Mouse (Mus musculus): ENCODE results near the gene Parp8.

Parp8 gene

DNA sequence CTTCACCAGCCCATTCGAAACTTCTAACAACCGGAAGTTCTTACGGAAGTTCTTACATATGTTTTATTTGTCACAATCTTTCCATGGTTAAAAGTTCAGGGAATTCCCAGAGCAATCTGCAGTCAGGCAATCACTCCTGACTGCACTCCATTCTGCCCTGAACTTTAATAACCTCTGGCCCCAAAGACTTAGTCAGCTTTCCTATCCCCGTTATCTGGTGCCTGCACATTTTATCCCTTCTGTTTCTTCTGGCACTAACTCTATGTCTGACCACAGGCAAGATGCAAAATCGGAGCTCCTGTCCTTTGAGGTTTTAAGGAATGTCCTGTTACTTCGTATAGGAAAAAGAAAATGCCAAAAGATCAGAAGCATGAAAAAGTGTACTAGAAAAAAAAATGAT is 4.7 kb downstream of the Parp8 start:
- no peak for DNase-seq (ENCODE audit: low read depth, low spot score)

DNA sequence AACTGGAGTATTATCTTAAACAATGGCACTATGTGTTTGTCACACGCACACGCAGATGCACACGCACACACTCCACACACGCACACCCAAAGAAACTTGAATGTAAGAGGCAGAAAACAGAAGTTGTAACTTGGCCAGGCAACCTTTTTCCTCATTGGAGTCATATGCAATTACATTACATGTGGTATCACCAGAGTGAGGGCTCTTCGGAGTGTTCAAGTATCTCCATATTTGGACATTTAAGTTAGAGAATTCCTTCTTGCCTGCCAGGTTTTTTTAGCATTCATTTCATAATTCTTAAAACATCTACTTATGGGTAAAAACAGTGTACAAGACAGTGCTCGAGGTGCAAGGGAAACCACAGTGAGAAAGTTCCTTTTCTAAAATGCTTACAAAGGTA is 6.7 kb downstream of the Parp8 start:
- DNase-seq (ENCODE audit: low read depth, low spot score) = no peak

DNA sequence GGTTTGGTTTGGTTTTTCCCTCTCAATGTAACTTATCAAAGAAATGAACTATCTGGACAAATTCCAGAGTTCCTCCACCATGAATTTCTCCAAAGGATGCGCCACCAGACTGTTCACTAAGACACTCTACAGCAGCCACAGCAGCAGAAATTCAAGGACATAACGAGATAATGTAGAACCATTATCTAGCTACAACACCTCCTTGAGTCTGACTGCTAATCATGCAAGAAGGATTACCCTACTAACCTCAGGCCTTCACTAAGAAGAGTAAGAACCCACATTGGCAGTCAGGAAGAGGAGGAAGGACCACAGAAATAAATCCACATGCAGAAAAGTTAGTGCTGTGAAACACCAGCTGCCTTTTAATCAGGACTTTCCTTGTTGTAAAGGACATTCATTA is 11.8 kb downstream of the Parp8 start:
- DNase-seq (ENCODE audit: low read depth, low spot score) = no peak

DNA sequence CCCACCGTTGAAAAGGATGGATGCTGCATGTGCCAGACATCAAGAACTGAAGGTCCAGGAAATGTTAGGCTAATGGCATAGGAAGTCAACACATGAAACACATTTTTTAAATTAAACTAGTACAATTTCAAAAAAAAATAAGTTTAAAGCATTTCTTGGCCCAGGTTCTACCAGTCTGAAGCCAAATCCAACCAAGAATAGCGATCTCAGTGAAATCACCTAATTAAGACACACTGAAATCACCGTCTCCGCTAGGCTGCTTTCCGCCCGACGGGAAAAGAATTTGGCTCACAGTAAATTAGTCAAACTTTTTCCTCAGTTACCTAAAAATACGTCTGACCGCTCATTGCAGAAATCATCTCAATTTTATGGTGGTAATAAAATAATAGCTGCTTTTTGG is 13.3 kb downstream of the Parp8 start:
- DNase-seq (ENCODE audit: low read depth, low spot score) = peak; percentile 10

DNA sequence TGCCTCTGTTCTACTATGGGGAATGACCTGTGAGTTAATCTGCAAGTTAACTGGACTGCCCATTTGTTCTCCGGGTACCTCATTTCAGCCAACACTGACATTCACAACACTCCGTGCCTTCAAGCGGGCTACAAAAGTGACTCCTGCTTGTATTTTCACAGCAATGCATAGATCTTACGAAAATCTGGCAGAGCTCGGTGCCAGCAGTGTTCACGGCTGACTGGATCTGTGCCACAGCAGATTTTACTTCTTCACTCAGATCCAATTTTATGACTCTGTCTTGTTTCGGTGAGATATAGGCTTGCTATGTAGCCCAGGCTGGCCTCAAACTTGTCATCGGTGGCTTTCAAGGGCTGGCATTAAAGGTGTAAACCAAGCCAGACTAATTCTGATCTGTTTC is 15.2 kb downstream of the Parp8 start:
- peak; percentile 42 for DNase-seq (ENCODE audit: low read depth, low spot score)

DNA sequence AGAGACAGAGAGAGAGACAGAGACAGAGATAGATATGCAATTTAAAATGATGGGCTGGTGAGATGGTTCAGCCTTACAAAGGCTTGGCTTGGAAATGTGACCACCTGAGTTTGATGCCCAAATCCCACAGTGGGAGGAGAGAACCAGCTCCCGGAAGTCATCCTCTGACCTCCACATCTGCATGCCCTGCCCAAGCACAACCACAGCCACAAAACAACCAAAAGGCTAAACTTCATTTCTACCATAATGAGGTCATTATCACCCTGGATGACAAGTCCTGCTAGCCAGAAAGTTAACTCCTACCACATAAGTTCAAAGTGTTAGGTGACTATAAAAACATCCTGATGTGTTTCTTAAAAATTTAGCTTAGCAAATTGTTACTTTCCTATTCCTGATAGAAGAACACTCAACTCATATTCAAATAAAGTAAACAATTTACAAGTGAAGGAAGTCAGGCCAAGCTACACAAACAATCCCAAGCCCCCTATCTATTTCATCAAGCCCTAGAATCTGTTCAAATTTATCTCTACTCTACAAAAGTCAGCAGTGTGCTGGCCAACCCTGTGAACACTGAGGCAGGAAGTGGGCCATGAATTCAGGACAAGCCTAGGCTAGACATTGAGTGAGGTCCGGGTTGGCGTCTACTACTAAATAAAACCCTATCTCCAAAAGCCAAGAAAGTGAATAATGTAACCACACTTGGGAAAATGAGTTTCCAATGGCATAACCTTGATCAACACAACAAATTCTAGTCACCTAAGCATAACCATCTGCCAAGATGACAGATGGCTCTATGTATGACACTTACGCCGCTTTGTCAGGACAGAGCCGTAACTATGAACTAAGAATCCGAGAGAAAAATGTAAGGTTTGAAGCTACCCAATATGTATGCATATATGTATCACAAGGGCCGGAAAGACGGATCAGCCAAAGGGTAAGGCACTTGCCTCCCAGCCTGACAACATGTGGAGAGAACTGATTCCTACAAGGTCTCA is 17.0 kb downstream of the Parp8 start:
- no peak for DNase-seq (ENCODE audit: low read depth, low spot score)

DNA sequence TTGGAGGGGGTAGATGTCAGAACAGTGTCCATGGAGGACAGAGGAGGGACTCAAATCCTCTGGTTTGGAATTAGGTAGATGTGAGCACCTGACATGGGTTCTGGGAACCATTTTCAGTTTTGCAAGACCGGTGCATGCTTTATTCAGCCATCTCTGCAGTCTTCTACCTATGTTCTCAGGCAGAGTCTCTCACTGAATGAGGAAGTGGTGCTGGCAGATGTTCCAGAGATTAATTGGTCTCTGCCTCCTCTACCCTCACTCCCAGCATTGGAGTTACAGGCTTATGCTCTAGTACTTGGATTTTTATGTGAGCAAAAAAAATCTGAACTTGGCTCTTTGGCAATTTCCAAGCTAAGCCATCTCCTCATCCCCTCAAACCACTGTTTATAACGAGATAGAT is 17.8 kb downstream of the Parp8 start:
- no peak for DNase-seq (ENCODE audit: low read depth, low spot score)

DNA sequence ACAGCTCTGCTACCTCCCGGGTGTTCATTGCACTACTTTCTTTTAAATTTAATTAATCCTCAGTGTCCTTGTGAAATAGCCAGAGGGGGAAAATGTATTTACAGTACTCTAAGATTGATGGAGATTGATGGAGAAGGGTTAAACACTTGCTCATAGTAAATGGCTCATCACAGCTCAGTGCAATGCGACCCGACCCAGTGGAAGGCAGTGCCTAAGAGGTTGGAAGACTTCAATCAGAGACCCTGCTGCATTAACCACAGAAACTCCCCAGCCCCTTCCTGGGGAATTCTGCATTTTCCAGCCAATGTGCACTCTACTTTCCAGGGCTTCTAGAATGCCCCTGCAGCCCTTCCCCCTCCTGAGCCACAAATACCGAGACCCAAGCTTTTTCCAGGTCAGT is 18.7 kb downstream of the Parp8 start:
- no peak for DNase-seq (ENCODE audit: low read depth, low spot score)

DNA sequence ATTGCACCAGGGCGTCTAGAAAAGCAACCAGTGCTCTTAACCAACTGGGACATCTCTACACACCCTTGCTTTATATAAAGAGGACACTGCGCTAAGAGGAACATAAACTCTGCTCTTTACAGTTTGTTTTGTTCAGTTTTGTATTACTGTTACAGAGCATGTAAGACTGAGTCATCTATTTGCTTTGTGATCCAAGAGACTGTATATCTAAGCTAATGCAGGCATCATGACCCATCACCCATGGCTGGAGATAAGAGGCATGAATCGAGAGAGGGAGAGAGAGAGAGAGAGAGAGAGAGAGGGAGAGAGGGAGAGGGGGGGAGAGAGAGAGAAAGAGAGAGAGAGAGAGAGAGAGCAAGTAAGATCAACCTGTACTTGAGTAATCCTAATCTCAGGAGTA is 24.8 kb downstream of the Parp8 start:
- DNase-seq (ENCODE audit: low read depth, low spot score) = no peak

DNA sequence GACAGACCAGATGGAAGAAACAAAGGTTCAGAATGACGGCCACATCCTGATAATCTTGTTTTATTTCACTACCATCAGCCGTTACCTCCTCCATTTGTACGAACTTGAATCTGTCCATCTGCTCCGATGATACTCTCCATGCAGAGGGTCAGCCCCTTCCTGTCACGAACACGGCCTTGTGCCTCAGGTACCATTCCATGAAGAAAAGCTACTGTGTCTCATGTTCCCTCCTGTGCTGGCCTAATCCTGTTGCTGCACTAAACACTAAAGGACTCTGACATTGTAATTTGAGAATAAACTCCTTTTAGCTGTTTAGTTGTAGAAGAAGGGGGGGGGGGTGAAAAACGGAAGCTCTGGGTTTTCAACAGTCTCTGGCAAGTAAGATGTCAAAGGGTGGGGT is 33.8 kb downstream of the Parp8 start:
- no peak for DNase-seq (ENCODE audit: low read depth, low spot score)

DNA sequence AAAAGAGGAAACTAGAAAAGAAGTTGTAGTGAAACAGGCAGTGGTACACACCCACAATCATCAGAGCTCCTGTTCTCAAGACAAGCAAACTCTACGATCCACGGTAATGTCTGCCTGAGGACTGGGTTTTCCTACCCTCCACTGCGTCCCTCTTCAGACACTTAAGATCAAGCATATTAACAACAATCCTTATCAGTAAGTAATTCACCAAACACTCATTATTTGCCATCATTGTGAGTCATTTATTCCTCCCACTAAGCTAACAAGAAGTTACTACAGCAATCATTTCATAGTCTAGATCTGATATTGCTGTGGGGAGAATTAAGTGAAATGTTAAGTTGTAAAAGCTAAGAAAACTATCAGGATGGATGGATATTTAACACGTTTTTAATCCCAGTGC is 35.0 kb downstream of the Parp8 start:
- DNase-seq (ENCODE audit: low read depth, low spot score) = no peak

DNA sequence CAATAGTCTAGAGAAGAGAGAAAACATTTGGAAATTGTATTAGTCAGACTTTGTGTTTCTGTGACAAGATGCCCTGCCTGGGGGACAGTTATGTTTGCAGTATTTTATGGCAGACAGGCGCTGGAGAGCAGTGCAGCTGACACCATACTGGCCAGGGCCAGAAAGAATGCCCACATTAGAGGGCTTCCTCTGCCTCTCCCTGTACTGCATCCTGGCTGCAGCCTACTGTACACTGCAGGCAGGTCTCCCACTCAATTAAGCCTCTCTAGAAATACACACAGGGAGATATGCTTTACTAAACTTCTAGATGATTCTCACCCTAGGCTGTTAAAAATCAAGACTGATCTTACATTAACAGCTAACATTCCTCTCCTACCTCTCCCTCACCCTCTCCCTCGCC is 36.6 kb downstream of the Parp8 start:
- DNase-seq (ENCODE audit: low read depth, low spot score) = no peak

DNA sequence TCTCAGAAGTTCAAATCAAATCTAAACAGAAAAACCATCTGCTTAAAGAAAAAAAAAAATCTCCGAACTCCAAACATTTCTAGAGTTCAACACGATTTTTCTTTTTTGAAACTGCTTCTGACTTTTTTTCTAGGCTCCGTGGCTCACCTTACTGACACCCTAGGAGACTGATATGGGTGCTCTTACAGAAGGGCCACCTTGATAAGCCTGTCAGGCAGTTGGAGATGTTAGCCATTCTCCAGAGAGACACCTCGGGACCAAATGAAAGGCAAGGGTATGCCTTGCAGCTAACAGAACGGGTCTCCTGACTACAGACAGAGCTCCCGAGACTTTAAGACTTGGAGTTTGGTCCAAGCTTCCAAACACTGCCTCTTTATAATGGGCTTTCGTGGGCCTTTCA is 37.1 kb downstream of the Parp8 start:
- no peak for DNase-seq (ENCODE audit: low read depth, low spot score)

DNA sequence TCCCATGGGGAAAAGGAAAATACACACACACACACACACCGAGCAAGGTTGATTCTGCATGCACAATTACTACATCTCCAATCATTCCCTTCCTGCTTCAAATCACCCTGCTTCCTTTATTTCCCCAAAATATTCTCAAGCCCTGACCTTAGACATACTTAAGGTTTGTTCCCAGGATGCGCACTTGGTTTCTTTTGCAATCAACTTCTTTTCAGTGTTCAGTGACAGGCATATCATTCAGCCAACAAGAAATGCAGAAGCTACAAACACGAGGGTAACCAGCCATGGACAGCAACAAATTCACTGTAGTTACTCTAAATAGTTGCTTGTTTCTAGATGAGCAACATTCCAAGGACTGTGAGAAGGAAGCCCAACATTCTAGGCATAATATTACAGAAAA is 38.1 kb downstream of the Parp8 start:
- DNase-seq (ENCODE audit: low read depth, low spot score) = no peak

DNA sequence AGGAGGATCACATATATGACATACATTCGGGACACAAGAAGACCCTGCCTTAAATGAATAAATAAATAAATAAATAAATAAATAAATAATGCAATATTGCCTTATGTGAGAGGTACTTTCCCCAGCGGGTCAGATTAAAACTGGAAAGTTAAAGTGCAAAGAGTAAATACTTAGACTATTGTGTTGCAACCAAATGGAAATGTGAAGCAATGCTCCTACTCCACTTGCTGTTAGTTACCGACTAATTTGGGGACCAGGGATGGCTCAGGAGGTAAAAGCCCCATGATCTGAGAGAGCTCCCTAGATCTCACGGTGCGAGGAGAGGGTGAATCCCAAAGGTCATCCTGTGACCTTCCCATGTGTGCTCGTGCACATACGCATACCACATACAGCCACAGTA is 38.7 kb downstream of the Parp8 start:
- DNase-seq (ENCODE audit: low read depth, low spot score) = no peak

DNA sequence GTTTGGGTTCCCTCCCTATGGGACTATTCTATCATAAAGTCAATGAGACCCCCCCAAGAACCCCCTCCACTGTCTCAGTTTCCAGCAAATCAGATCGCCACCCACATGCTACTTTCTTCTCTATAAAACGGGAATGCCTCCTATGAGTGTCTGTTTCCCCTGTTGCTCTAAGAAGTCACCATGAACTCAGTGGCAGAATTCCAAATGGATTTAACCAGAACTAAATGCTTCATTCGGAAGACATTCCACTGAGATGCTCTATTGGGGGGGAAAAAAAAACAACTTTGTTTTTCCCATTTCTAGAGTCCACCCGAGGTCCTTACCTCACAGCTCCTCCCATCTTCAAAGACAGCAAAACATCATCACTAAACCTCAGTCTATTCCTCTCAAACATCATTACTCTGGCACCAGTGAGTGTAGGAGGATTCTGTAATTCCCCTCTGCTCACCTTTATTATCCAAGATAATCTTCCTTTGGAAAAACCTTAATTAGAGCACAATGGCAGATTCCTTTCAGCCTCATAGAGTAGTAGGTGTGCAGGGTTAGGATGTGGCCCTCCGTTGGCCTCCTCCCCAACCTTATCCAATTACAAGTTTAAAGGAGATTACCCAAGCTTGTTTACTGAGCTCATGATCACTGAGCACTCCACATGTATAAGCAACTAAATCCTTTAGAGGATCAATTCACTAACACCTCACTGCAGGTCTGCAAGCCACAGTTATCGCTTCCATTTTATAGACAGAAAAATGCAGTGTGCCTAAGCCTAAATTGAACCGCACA is 51.1 kb downstream of the Parp8 start:
- no peak for DNase-seq (ENCODE audit: low read depth, low spot score)

DNA sequence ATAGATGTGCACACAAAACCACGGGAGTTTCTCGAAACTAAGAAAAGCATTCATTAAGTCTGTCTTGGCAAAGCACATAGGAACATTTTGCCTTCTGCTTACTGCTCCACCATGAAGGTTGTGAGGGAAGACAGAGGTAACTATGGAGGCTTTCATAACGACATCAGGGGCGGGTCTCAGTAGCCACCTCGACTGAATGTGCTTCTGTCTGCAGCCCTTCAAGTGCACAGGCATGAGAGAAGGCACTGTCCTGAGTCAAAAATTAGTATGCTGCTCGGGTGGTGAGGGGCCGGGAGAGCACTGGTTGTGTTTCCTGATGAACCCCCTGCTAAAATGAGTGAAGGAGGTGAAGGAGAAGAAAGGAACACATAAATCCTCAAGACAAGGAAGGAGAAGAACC is 51.8 kb downstream of the Parp8 start:
- no peak for DNase-seq (ENCODE audit: low read depth, low spot score)

DNA sequence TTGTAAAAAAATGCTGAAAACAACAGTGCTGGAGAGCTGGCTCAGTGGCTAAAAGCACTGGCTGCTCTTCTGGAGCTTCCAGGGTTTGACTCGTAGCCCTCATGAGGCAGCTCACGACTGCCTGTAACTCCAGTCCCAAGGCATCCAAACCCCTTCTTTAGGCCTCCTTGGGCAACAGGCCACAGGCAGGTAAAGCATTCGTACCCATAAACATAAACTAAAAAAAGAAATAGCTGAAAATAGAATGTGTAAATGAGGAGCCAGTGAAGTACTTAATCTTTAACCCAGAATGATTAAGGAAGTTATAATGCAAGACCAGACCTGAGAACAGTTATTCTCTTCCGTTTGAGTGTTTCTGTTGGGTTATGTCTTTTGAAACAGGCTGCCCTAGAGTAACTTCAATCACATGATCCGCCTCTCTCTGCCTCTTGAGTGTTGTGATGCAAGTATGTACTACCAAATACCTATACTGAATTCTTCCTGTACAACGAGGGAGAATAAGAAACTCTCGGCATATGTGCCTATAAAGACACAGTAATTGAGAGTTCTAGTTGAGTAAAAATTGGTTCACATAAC is 53.2 kb downstream of the Parp8 start:
- no peak for DNase-seq (ENCODE audit: low read depth, low spot score)

DNA sequence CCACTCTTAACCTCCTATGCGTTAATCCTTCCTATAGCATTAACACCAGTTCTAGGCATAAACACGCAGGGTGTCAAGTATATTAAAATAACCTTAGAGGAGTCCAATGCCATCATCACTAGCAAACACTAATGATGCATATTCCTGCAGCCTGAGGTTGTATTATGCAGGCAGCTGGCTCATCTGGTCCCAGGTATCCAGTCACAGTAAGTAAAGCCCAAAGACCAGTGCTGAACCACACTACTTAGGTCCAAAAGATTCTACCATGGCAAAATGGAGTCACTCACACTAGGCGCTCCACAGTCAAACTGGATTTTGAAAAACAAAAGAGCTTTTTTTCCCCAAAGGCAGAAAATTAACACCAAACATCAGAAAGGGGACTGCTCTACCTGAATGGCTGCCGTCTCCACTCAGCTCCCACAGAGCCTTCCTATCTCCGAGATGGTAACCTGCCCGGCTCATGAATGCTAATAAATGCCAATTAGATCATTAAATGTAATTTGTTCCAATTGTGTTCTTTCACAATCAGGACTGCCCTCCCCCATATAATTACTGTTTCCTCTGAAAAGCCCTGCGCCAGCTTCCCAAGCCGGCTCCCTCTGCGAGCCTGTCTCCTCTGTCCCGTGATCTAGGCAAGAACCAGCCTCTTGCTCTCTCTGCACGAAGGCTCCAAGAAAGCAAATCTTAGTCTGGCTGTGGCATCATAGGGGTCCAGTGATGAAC is 54.5 kb downstream of the Parp8 start:
- no peak for DNase-seq (ENCODE audit: low read depth, low spot score)

DNA sequence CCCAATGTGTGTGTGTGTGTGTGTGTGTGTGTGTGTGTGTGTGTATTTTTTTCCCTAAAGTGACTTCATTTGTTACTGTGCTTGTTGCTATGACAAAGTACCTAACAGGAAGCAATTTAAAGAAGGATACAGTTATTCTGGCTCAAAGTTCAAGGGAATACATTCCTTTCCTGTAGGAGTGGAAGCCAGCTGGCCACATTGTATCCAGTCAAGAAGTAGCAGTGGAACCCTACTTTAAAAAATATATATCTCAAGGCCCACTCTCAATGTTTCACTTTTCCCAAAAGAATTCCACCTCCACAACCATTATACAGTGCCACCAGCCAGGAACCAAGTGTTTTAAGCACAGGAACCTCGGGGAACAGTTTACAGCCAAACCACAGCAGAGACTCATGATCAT is 55.7 kb downstream of the Parp8 start:
- DNase-seq (ENCODE audit: low read depth, low spot score) = peak; percentile 23

DNA sequence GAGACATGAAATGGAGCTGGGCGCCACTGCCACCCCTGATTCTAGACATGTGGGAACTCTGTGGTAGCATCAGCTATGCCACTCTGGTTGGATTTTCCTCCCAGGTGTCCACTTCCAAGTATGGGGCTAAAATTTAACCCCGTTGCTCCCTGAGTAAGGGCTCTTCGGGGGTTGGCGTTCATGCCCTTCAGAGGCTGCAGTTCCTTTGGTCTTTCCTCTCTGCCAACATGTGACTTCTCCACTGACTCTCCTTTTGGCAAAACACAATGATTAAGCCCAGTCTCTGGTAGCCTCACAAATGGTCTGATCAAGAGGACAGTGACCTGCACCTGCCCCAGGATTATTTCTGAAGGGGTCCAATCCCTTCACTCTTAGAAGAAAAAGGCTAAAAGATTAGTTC is 56.4 kb downstream of the Parp8 start:
- DNase-seq (ENCODE audit: low read depth, low spot score) = no peak

DNA sequence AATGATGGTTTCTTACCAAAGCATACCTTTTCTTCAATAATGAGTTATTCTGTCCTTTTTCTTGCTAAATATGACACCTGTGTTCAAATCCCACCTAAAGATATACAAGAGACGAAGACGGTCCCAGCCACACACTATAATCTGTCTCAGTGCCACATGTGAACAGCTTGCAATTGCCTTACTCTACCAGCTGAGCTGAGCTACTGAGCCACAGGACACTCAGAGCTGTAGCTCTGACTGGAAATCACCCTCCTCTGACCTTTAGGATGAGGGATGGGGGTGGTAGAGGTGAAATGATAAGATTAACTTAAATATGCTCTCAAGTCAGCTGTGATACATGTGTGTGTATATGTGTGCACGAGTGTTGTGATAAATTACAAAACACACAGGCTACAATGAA is 57.9 kb downstream of the Parp8 start:
- no peak for DNase-seq (ENCODE audit: low read depth, low spot score)

Measured in telencephalon, adult 2 months (tissue).